Mouse (Mus musculus) lung, postnatal 14 days (tissue): ENCODE measurements around the gene Gsdma2.

ENCODE experiments used
- DNase-seq: peaks from one replicate; pipeline ENCODE4 v3.0.0; 2021

The Gsdma2 gene

DNA sequence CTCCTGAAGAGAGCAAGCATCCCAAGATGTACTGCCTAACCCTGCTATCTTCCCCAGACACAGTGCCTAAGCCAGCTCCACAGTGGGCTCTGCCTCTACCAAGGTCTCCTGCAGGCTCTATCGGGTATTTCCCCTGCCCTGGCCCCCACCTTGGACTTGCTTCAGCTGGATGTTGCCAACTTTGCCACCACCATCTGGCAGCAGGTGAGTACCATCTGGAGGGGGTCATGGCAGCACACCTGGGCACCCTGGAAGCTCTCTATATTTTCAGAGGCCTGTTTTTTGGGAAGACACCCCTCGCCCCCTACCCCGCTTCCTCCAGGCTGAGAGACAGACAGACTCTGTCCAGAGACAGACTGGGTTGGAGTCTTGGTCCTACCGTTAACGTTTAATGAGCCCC, 55.8 kb downstream of the Gsdma2 start:
- no peak for DNase-seq

DNA sequence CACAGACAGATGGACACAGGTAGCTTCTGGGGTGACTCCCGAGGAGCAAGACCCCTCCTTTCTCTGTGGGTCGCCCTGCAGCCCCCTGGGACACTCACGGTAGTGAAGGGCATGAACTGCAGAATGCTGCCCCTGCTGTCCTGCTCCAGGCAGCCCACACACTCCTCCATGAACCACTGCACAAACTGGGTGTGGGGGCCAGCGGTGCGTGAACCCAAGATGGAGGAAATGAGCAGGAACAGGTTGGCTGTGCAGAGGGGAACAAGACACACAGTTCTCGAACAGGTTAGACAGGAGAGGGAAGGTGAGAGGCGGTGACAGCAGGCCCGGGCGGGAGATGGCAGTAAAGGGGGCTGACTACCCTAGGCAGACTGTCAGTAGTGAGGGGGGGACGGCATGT, 58.5 kb downstream of the Gsdma2 start:
- no peak for DNase-seq
